Mouse (Mus musculus): ENCODE measurements around the gene Bcl2l1. TPM values are rescaled to one million over a fixed set of nuclear protein-coding genes. Genes with fewer than 3 reads are reported as not detected.

The Bcl2l1 gene
- polyA plus RNA-seq, 2 experiments = 46.8 to 91.2 TPM

- peaks cover 8% of the 10 kb centered on the region; the same call in 1 of the 2 replicates for H3K36me3 ChIP-seq (ENCODE audit: control insufficient read depth, insufficient read depth, low read length)
- peaks cover 30% of the 10 kb centered on the region for H3K4me1 ChIP-seq (ENCODE audit: control insufficient read depth, insufficient read depth, low read length)
- H3K27me3 ChIP-seq (ENCODE audit: control insufficient read depth, insufficient read depth, low read length) = no peaks in the 10 kb centered on the region
- no peak for ATAC-seq (ENCODE audit: low FRiP score, low read depth)
- H3K4me2 ChIP-seq (replicated peaks; ENCODE audit: low read depth, low read length, severe bottlenecking) = no peak overlapping the region
- H3K9me3 ChIP-seq (ENCODE audit: control insufficient read depth, low read length) = no peaks in the 10 kb centered on the region
- no peak overlapping the region for H3K4me3 ChIP-seq (replicated peaks; ENCODE audit: low read length)
- DNase-seq (ENCODE audit: low spot score) = peak; percentile 74
- no peak for TF ChIP-seq POLR2A (IDR thresholded peaks at IDR 0.05; ENCODE audit: borderline replicate concordance, extremely low read depth, insufficient read depth, insufficient read length)
- H3K9ac ChIP-seq (ENCODE audit: low read depth, low read length, severe bottlenecking) = no peak overlapping the region
- 26% methylated on average over 10 of the region's 10 CpGs for WGBS
- peak overlapping the region; percentile 53 for H3K27ac ChIP-seq (replicated peaks; ENCODE audit: low read depth, low read length)
Measured at GRCm38 (mm10) chr2:152742435-152742834, 89.1 kb downstream of the Bcl2l1 start.

GRCm38 (mm10) chr2:152741153-152742041, 90.1 kb downstream of the Bcl2l1 start:
- H3K27me3 ChIP-seq (ENCODE audit: control insufficient read depth, insufficient read depth, low read length) = no peaks in the 10 kb centered on the region
- peak; percentile 72 for DNase-seq (ENCODE audit: low spot score)
- peaks cover 30% of the 10 kb centered on the region for H3K4me1 ChIP-seq (ENCODE audit: control insufficient read depth, insufficient read depth, low read length)
- H3K9me3 ChIP-seq (ENCODE audit: control insufficient read depth, low read length) = no peaks in the 10 kb centered on the region
- WGBS = 29% methylated on average over 14 of the region's 14 CpGs
- H3K4me2 ChIP-seq (replicated peaks; ENCODE audit: low read depth, low read length, severe bottlenecking) = peak overlapping the region; percentile 11; the same call in 1 of the 2 replicates
- no peak for ATAC-seq (ENCODE audit: low FRiP score, low read depth)
- H3K4me3 ChIP-seq (replicated peaks; ENCODE audit: low read length) = no peak overlapping the region
- peaks cover 11% of the 10 kb centered on the region; the same call in 1 of the 2 replicates for H3K36me3 ChIP-seq (ENCODE audit: control insufficient read depth, insufficient read depth, low read length)
- no peak for TF ChIP-seq POLR2A (IDR thresholded peaks at IDR 0.05; ENCODE audit: borderline replicate concordance, extremely low read depth, insufficient read depth, insufficient read length)
- H3K27ac ChIP-seq (replicated peaks; ENCODE audit: low read depth, low read length) = peak overlapping the region; percentile 53
- H3K9ac ChIP-seq (ENCODE audit: low read depth, low read length, severe bottlenecking) = no peak overlapping the region

GRCm38 (mm10) chr2:152740490-152740889, 91.0 kb downstream of the Bcl2l1 start:
- Histone ChIP-seq H3K27me3 (ENCODE audit: control insufficient read depth, insufficient read depth, low read length) (no peaks in the 10 kb centered on the region), H3K4me3 (replicated peaks; ENCODE audit: low read length) (no peak overlapping the region), H3K36me3 (ENCODE audit: control insufficient read depth, insufficient read depth, low read length) (peaks cover 11% of the 10 kb centered on the region; the same call in 1 of the 2 replicates), H3K4me1 (ENCODE audit: control insufficient read depth, insufficient read depth, low read length) (peaks cover 30% of the 10 kb centered on the region), H3K4me2 (replicated peaks; ENCODE audit: low read depth, low read length, severe bottlenecking) (no peak overlapping the region), H3K27ac (replicated peaks; ENCODE audit: low read depth, low read length) (peak overlapping the region; percentile 93; the same call in 1 of the 2 replicates), H3K9ac (ENCODE audit: low read depth, low read length, severe bottlenecking) (no peak overlapping the region), H3K9me3 (ENCODE audit: control insufficient read depth, low read length) (no peaks in the 10 kb centered on the region)
- no peak for TF ChIP-seq POLR2A (IDR thresholded peaks at IDR 0.05; ENCODE audit: borderline replicate concordance, extremely low read depth, insufficient read depth, insufficient read length)
- ATAC-seq (ENCODE audit: low FRiP score, low read depth) (no peak), DNase-seq (ENCODE audit: low spot score) (no peak)
- 55% methylated on average over 5 of the region's 5 CpGs for WGBS

GRCm38 (mm10) chr2:152739842-152740260, 91.7 kb downstream of the Bcl2l1 start:
- DNase-seq (ENCODE audit: low spot score) (peak; percentile 44), ATAC-seq (ENCODE audit: low FRiP score, low read depth) (peak; percentile 3; the same call in 1 of the 2 replicates)
- Histone ChIP-seq H3K27ac (replicated peaks; ENCODE audit: low read depth, low read length) (peak overlapping the region; percentile 93), H3K9me3 (ENCODE audit: control insufficient read depth, low read length) (no peaks in the 10 kb centered on the region), H3K27me3 (ENCODE audit: control insufficient read depth, insufficient read depth, low read length) (no peaks in the 10 kb centered on the region), H3K4me3 (replicated peaks; ENCODE audit: low read length) (peak overlapping the region; percentile 88; the same call in 1 of the 2 replicates), H3K36me3 (ENCODE audit: control insufficient read depth, insufficient read depth, low read length) (peaks cover 11% of the 10 kb centered on the region; the same call in 1 of the 2 replicates), H3K4me1 (ENCODE audit: control insufficient read depth, insufficient read depth, low read length) (peaks cover 30% of the 10 kb centered on the region), H3K4me2 (replicated peaks; ENCODE audit: low read depth, low read length, severe bottlenecking) (peak overlapping the region; percentile 91), H3K9ac (ENCODE audit: low read depth, low read length, severe bottlenecking) (no peak overlapping the region)
- 8% methylated on average over 3 of the region's 3 CpGs for WGBS
- no peak for TF ChIP-seq POLR2A (IDR thresholded peaks at IDR 0.05; ENCODE audit: borderline replicate concordance, extremely low read depth, insufficient read depth, insufficient read length)

- TF ChIP-seq POLR2A (IDR thresholded peaks at IDR 0.05; ENCODE audit: borderline replicate concordance, extremely low read depth, insufficient read depth, insufficient read length) = 0 out of 2 replicates have a peak, but pooled peaks have one; percentile 22
- DNase-seq (ENCODE audit: low spot score) (peak; percentile 96), ATAC-seq (ENCODE audit: low FRiP score, low read depth) (peak; percentile 75)
- Histone ChIP-seq H3K9ac (ENCODE audit: low read depth, low read length, severe bottlenecking) (peak overlapping the region; percentile 92), H3K4me2 (replicated peaks; ENCODE audit: low read depth, low read length, severe bottlenecking) (peak overlapping the region; percentile 91), H3K36me3 (ENCODE audit: control insufficient read depth, insufficient read depth, low read length) (peaks cover 11% of the 10 kb centered on the region; the same call in 1 of the 2 replicates), H3K4me1 (ENCODE audit: control insufficient read depth, insufficient read depth, low read length) (peaks cover 36% of the 10 kb centered on the region), H3K27ac (replicated peaks; ENCODE audit: low read depth, low read length) (peak overlapping the region; percentile 93), H3K9me3 (ENCODE audit: control insufficient read depth, low read length) (no peaks in the 10 kb centered on the region), H3K4me3 (replicated peaks; ENCODE audit: low read length) (peak overlapping the region; percentile 88), H3K27me3 (ENCODE audit: control insufficient read depth, insufficient read depth, low read length) (no peaks in the 10 kb centered on the region)
- 2% methylated on average over 26 of the region's 36 CpGs for WGBS
Measured at GRCm38 (mm10) chr2:152739031-152739841, 92.3 kb downstream of the Bcl2l1 start.

All from limb, embryonic 14.5 days (tissue).